Mouse (Mus musculus) liver, embryonic 14.5 days (tissue): Measurements from ENCODE around the gene Brox.

Source experiments
- CTCF ChIP-seq: IDR thresholded peaks from 2 replicates; pipeline ENCODE4 v1.5.1; 2016; ENCODE audit warnings: antibody characterized with exemption, low read depth, control low read depth
- EP300 ChIP-seq: IDR thresholded peaks from 2 replicates; pipeline ENCODE4 v1.6.1; 2016; ENCODE audit warnings: antibody characterized with exemption, low read depth

DNA sequence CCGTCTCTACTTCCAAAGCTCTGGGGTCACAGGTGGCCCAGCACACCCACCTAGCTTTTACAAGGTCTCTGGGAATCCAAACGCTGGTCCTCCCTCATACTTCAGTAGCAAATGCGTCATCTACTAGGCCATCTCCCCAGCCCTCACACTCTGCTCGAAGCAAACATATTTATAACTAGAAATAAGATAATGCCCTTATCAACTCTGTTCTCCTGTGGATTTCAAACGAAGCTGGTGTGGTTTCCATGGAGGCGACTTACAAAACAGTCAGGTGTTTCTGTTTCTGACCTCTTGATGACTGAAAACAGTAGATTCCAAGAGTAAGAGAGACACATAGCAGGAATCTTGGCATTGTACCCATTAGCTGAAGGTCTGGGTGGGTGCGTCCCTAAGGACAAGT lies 69.6 kb downstream of the Brox start:
- TF ChIP-seq EP300 (no peak), CTCF (no peak)
